ENCODE assay signal across 11 mouse cellular contexts in the genomic region with DNA sequence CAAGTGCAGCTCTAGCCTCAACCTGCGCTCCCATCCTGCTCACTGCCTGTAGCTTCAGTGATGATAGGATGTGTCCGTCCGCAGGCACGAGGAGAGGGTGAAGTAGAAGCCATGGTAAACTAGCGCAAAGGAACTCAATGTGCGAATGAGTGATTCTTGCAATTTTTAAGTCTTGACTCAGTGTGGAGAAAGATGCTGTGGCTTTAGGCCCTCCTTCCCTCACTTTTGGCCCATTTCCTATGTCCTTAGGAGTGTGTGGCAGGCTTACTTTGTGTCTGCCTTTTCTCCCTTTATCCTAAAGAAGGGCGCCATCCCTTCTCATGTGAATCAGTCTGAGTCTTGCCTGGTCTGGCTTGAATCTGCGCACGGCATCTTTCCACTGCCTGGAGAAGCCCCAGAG. TPM values are rescaled to one million over a fixed set of nuclear protein-coding genes. Genes with fewer than 3 reads are reported as not detected.
DNase-seq lines count a peak whose midpoint lies in the region; ATAC-seq lines count a peak whose summit lies in the region.
"Had no signal": no experiment of that assay in that cellular context is flagged by ENCODE, and none has a peak within 500 bp of the region (broad histone marks: within the 10 kb centered on the region; RNA-seq: fewer than 3 reads in every experiment).

No protein-coding gene starts in this region.

- no peak for DNase-seq in heart, postnatal 36 days
- DNase-seq in 3T3-L1 (ENCODE audit: low read depth, low spot score), result peak; percentile 54
- DNase-seq in embryonic facial prominence, embryonic 10.5 days (ENCODE audit: low spot score), result no peak
- DNase-seq in limb, embryonic 11.5 days (ENCODE audit: low spot score), result no peak
- DNase-seq in kidney, postnatal 25 days, result no peak
- DNase-seq in cerebellum, postnatal 4 days (ENCODE audit: low spot score in 2 of 2), result no peak
- DNase-seq: kidney, adult 11 months had no signal

- no peak overlapping the region for H3K4me3 ChIP-seq in heart, embryonic 14.5 days (ENCODE audit: control insufficient read depth in 1 of 2, insufficient read depth in 1 of 2, low read depth in 1 of 2, low read length in 2 of 2)
- H3K4me3 ChIP-seq in embryonic facial prominence, embryonic 10.5 days, result no peak overlapping the region
- no peak overlapping the region for H3K4me3 ChIP-seq in limb, embryonic 11.5 days (ENCODE audit: low read depth, low read length)
- H3K4me3 ChIP-seq: left cerebral cortex, adult 2 months had no signal

- no peaks in the 10 kb centered on the region for H3K9me3 ChIP-seq in heart, embryonic 14.5 days (ENCODE audit: control insufficient read depth, low read length)
- no peaks in the 10 kb centered on the region for H3K9me3 ChIP-seq in embryonic facial prominence, embryonic 10.5 days
- H3K9me3 ChIP-seq in limb, embryonic 11.5 days (ENCODE audit: control insufficient read depth, low read length), result no peaks in the 10 kb centered on the region

- H3K27ac ChIP-seq in heart, embryonic 14.5 days (replicated peaks in 1 of 2; ENCODE audit: control insufficient read depth in 1 of 2, insufficient read depth in 1 of 2, low read depth in 2 of 2, low read length in 2 of 2), result peak overlapping the region; percentile 18 to 57; a peak in 3 of 4 replicates
- peak overlapping the region; percentile 76 for H3K27ac ChIP-seq in embryonic facial prominence, embryonic 10.5 days (replicated peaks)
- H3K27ac ChIP-seq in limb, embryonic 11.5 days (replicated peaks; ENCODE audit: low read depth, low read length), result peak overlapping the region; percentile 50; the same call in 1 of the 2 replicates
- H3K27ac ChIP-seq: hindbrain, postnatal 0 days; left cerebral cortex, adult 2 months; stomach, postnatal 0 days had no signal

- peaks cover 13 to 36% of the 10 kb centered on the region in 2 experiments for H3K4me1 ChIP-seq in heart, embryonic 14.5 days (ENCODE audit: control insufficient read depth in 2 of 2, insufficient read depth in 2 of 2, low read length in 2 of 2)
- H3K4me1 ChIP-seq in embryonic facial prominence, embryonic 10.5 days, result peaks cover 67% of the 10 kb centered on the region
- peaks cover 25% of the 10 kb centered on the region for H3K4me1 ChIP-seq in limb, embryonic 11.5 days (ENCODE audit: control insufficient read depth, insufficient read depth, low read length)

- intact Hi-C loops in heart, postnatal 36 days (cut with DNase I), result no loop called here

- 86% methylated on average over 9 of the region's 9 CpGs for WGBS in heart, embryonic 14.5 days
- 85% methylated on average over 9 of the region's 9 CpGs for WGBS in embryonic facial prominence, embryonic 10.5 days
- 90% methylated on average over 9 of the region's 9 CpGs for WGBS in limb, embryonic 11.5 days

- no peak overlapping the region for H3K4me2 ChIP-seq in heart, embryonic 14.5 days (ENCODE audit: low read length)
- no peak overlapping the region for H3K4me2 ChIP-seq in limb, embryonic 11.5 days (ENCODE audit: low read depth, severe bottlenecking)

- no peak for ATAC-seq in heart, embryonic 14.5 days (ENCODE audit: insufficient number of reproducible peaks, insufficient read depth, low FRiP score, low read depth)
- no peak for ATAC-seq in limb, embryonic 11.5 days (ENCODE audit: insufficient number of reproducible peaks, low FRiP score, low TSS enrichment, low read depth)
- ATAC-seq: hindbrain, postnatal 0 days had no signal

- H3K9ac ChIP-seq in heart, embryonic 14.5 days (ENCODE audit: low read length), result 0 out of 2 replicates have a peak overlapping the region, but pooled peaks have one; percentile 2
- H3K9ac ChIP-seq in limb, embryonic 11.5 days (ENCODE audit: low read length), result no peak overlapping the region

- no peaks in the 10 kb centered on the region for H3K27me3 ChIP-seq in heart, embryonic 14.5 days (ENCODE audit: control insufficient read depth, insufficient read depth, low read length)
- no peaks in the 10 kb centered on the region for H3K27me3 ChIP-seq in embryonic facial prominence, embryonic 10.5 days (replicated peaks; ENCODE audit: low read depth, poor library complexity, severe bottlenecking)
- no peaks in the 10 kb centered on the region for H3K27me3 ChIP-seq in limb, embryonic 11.5 days (ENCODE audit: control insufficient read depth, insufficient read depth, low read length)

- H3K36me3 ChIP-seq in heart, embryonic 14.5 days (ENCODE audit: control insufficient read depth, insufficient read depth, low read length), result peaks cover 80% of the 10 kb centered on the region
- peaks cover 88% of the 10 kb centered on the region for H3K36me3 ChIP-seq in embryonic facial prominence, embryonic 10.5 days (replicated peaks)
- H3K36me3 ChIP-seq in limb, embryonic 11.5 days (ENCODE audit: control insufficient read depth, insufficient read depth, low read length), result peaks cover 8% of the 10 kb centered on the region; the same call in 1 of the 2 replicates

RNA-seq across cellular contexts. Expression of a gene that starts 9.4 kb away (rescaled TPM):
- 4.4 and 6.1 TPM in 2 replicates for polyA plus RNA-seq in heart, embryonic 14.5 days (2014; fragmentation: Nextera tagmentation; extraction: Ambion mirVana)
- total RNA-seq in heart, postnatal 36 days (2021), result 10 to 100 TPM; 18.4 to 20.3 TPM
- 26.9 and 27.6 TPM in 2 replicates for polyA plus RNA-seq in embryonic facial prominence, embryonic 10.5 days (2016; fragmentation: Nextera tagmentation; extraction: Ambion mirVana)
- polyA plus RNA-seq in limb, embryonic 11.5 days (2014; fragmentation: Nextera tagmentation; extraction: Ambion mirVana), result 14.6 and 14.7 TPM in 2 replicates
